Mouse (Mus musculus): ENCODE measurements around the gene Herc3.

- no peak for TF ChIP-seq POLR2A (IDR thresholded peaks at IDR 0.05; ENCODE audit: borderline replicate concordance, extremely low read depth, insufficient read depth, insufficient read length, poor library complexity, severe bottlenecking)
- no peak for TF ChIP-seq CTCF (IDR thresholded peaks at IDR 0.05; ENCODE audit: borderline replicate concordance, extremely low read depth, insufficient read depth, insufficient read length)
These were observed 13.0 kb downstream of the Herc3 start for GRCm38 (mm10) chr6:58844188-58844822.

Data from brain, embryonic 14.5 days (tissue).